Mouse (Mus musculus) c-Kit-positive CD71-positive TER-119-negative erythroid progenitor cells, embryonic 14.5 days (primary cell): ENCODE measurements around the gene Amigo2.

ENCODE experiments used
- DNase-seq: peaks from one replicate; pipeline ENCODE4 v3.0.0-alpha.2; 2013; ENCODE audit warnings: low read depth

The Amigo2 gene

GRCm38 (mm10) chr15:97246911-97247790 lies at the start of gene Amigo2, which contains the start of gene Pced1b:
Amigo2 (minus strand) TSS chr15:97247287.
Pced1b (plus strand) TSS chr15:97247107.
- no peak for DNase-seq

- no peak for DNase-seq
Measured at GRCm38 (mm10) chr15:97291291-97292050, 44.4 kb upstream of the Amigo2 start.

DNA sequence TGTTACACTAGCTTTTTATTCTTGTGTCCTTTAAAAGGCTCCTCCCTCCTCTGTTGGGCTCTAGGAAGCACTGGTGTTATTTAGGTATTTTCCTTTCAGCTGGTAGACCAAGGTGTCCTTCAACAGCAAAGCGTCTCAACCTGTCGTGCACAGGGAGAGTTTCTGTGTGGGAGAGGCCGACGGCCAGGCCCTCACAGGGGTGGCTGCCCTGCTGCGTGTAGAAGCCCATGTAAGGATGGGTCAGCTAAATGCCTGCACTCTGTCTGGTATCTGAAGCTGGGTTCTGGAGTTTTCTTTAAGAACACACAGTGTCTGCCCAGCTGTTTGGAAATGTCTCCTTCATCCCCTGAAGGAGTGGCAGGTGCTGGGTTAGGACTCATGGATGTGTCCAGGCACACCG lies 43.3 kb upstream of the Amigo2 start:
- DNase-seq, result no peak

GRCm38 (mm10) chr15:97289176-97289575 lies 42.1 kb upstream of the Amigo2 start:
- no peak for DNase-seq

GRCm38 (mm10) chr15:97288690-97289089 lies 41.6 kb upstream of the Amigo2 start:
- no peak for DNase-seq

DNA sequence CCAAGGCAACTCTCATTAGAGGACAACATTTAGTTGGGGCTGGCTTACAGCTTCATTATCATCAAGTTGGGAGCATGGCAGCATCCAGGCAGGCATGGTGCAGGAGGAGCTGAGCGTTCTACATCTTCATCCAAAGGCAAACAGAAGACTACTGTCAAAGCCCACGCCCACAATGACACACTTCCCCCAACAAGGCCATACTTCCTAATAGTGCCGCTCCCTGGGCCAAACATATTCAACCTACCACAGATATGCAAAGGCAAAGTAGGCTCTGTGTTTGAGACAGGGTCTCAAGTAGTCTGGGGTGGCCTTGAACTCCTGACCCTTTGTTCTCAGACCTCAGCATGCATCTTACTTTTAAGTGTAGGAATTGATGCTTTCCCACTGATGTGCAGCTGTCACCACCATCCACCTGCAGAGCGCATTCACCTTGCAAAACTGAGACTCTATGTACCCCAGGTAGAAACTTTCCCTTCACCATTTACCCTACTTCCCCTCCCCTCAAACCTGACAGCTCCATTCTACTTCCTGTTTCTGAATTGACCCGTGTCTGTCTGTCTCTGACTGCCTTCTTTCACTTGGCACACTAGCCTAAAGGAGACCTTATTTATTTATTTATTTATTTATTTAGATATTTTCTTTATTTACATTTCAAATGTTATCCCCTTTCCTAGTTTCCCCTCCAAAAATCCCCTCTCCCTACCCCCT lies 40.5 kb upstream of the Amigo2 start:
- no peak for DNase-seq

DNA sequence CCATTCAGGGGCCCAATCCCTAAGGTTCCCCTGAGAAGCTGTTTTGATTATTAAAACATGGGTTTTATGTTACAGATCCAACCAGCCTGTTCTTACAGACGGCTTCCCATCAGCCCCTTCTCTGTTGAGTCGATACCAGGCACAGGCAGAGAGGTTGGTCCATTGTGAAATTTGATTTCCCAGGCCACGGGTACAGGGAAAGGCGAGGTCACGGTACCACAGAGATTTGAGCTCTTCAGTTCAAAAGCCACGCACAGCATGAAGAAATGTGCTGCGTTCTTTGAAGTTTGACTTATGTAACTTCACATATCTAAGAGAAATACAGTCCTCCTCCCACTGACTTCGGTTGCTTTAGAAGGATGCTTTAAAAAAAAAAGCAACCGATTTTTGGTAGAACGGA lies 39.6 kb upstream of the Amigo2 start:
- no peak for DNase-seq

DNA sequence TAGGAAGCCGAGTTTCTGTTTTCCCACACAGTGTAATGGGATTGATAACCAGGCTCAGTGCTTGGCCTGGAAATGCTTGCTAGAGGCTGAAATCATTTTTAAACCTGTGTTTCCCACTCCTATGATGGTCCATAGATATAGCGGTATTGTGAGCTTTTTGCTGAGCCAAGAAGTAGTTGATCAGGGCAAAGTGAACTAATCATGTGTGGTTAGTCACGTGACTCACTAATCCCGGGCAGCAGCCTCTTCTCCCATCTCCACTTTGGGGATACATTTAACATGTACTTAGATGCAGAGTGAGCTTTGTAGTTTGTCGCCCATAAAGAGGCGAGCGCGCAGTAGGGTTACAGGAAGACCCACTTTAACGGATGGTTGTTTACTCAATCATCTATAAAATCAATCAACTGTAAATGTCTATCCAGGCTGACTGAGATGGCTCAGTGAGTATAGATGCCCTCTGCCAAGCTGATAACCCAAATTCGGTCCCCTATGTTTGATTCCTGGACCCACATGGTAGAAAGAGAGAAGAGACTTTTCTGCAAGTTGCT lies 38.7 kb upstream of the Amigo2 start:
- DNase-seq, result no peak

GRCm38 (mm10) chr15:97284201-97284600 lies 37.1 kb upstream of the Amigo2 start:
- DNase-seq, result no peak

GRCm38 (mm10) chr15:97282572-97282881 lies 35.4 kb upstream of the Amigo2 start:
- no peak for DNase-seq

- DNase-seq, result no peak
Measured at GRCm38 (mm10) chr15:97281712-97282571, 34.9 kb upstream of the Amigo2 start.

DNA sequence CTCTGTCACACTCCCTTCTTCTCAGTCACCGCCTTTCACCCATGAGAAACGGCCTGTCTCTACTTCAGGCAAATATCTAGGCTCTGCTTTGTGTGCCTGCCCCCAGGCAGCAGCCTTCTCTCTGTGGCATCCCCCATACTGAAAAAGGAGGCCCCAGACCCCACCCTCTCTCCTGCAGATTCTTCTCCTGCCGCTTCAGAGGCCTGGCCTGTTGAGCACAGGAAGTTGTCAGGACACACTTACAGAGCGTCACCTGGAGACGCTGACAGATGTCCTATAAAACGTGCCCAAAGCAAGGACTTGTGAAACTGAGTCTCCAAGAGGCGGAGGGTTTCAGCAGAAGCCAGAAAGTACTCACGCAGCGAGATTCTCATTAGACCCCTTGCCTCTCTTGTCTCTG lies 33.7 kb upstream of the Amigo2 start:
- DNase-seq, result no peak

- DNase-seq, result no peak
Measured at GRCm38 (mm10) chr15:97280131-97280530, 33.0 kb upstream of the Amigo2 start.

DNA sequence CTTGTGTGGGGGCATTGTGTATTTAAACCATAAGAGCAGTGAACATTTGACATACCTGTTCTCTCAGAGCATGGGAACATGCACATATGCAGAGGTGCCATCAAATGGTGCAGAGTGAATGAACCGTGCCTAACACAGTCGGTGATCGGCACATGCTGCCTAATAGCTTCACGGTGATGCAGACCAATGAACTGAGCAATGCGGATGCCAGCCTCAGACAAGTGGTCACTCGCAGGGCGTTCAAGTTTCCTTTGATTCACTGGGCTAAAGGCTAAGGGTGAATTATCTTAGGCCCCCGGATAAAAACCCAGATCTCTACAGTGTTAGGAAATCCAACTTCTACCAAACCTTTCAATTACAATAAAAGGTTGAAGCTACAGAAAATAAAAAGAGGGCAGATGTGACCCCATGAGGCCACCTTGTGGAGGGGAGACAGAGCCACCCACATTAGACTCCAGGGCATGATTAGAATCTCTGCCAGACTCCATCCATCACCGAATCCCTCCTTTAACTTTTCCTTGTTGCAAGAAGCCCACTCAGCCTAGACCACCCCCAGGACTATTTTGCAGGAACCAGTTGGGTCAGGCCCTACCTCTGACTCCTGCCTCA lies 31.4 kb upstream of the Amigo2 start:
- no peak for DNase-seq

DNA sequence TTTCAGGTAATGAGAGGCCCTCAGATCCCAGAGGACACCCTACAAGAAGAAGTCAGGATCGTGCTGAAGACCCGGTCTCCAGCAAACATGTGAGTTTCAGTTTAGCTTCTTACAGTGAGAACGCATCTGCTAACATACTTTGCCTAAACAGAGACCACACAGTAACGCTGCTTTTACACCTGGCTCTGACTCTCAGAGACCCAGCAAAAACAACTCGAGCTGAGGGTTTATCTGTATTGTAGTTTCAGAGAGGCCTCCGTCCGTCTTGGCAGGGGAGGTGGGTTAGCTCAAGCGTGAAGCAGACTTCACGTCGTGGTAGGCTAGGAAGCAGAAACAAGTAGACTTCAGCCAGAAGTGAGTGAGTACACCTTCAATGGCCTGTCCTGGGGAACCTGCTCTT lies 30.2 kb upstream of the Amigo2 start:
- no peak for DNase-seq

DNA sequence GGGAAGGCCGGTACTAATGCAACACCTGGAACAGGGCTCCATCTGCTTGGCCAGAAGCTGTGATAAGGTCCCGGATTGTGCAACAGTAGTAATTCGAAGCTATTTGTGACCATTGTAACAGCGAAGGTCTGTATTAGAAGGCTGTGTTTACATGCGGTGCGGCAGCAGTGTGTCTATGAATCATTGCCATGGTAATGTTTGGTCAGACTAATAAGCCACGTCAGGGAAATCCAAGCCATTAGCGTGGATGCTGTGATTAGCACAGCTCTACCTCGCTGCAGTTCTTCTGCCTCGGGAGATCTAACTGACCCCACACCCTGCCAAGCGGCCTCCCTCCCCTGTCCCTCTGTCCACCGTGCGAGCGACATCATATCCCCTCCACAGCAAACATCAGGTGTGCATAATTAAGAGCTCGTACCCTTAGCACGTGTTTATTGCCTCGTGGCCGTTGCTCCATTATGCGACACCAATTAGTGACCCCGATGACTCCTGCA lies 29.6 kb upstream of the Amigo2 start:
- no peak for DNase-seq

DNA sequence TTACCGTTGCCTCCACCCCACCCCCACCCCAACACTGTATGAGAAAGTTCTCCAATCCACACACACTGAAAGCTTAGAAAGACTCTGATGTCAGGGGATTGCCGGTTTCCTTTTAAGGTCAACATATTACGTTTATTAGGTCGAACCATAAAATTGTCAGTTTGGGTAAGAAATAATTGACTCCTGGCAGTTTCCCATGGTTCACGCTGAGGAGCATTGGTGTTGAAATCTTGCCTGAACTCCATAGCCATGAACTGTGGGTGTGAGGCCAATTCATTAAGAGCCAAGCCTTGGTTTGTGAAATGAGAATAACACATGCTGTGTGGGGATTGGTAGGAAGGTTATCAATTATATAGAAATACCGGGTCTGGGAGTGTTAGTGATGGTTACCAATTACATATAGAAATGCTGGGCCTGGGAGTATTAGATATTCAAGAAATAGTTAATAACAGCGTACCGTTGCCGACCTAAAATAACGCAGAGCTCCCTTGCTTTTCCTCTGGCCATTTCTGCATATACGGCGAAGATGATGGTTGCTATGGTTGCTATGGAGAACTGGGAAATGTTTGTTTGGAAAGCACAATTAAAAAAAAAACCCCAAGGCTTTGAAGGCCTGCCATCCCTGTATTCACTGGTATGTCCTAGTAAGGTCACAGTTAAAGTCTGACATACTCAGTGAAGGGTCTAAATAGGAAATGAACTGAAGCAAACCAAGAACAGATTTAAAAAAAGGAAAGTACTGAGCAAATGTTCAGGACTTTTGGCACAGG lies 28.7 kb upstream of the Amigo2 start:
- DNase-seq, result no peak

DNA sequence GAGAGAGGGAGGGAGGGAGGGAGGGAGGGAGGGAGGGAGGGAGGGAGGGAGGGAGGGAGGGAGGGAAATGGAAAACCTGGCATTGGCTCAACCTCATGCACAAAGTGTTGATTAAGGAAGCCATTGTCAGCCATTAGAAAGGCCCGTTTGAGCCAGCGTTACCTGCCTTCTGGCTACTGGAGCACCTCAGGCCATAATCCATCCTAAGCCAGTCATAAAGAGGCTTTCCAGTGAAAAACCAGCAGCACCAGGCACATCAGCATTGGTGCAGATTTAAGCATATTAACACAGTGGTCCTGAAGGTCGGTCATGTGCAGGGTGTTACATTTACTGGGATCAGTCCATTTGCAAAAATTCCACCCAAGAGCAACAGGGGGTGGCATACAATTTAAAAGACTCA lies 25.7 kb upstream of the Amigo2 start:
- no peak for DNase-seq

GRCm38 (mm10) chr15:97271985-97272697 lies 25.1 kb upstream of the Amigo2 start:
- no peak for DNase-seq
